Mouse (Mus musculus): ENCODE data around the gene Trpm3. TPM values are rescaled to one million over a fixed set of nuclear protein-coding genes. Genes with fewer than 3 reads are reported as not detected.

The Trpm3 gene
- polyA plus RNA-seq, 1 experiment: 0.12 TPM

GRCm38 (mm10) chr19:22910686-22911085 is 771.8 kb downstream of the Trpm3 start:
- no peak for DNase-seq
- Histone ChIP-seq H3K4me3 (replicated peaks; ENCODE audit: extremely low read depth, low read depth, low read length) (no peak overlapping the region), H3K4me1 (ENCODE audit: control insufficient read depth, insufficient read depth, low read length) (no peaks in the 10 kb centered on the region)
- 86% methylated on average over 6 of the region's 6 CpGs for WGBS
- TF ChIP-seq POLR2A (IDR thresholded peaks at IDR 0.05; ENCODE audit: borderline replicate concordance, extremely low read depth, low read depth, low read length) (no peak), CTCF (IDR thresholded peaks at IDR 0.05; ENCODE audit: insufficient read depth, low read length) (no peak)

DNA sequence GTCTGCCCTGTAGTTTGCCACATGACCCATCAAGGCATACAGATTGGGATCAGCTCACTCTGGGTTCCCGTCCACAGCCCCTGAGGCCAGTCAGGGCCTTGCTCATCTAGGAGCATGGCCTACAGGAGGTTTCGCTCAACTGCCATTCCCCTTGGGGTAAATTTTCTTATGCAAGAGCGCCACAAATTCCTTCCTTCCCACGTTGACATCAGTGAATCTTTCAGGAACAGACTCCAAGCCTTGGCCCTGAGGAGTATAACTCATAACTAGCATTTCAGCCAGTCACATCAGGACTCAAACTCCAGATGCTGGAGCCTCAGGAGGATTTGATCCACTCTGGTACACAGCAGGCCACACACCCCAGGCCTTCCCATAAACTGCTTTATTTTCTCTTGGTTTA is 774.1 kb downstream of the Trpm3 start:
- no peak overlapping the region for H3K4me3 ChIP-seq (replicated peaks; ENCODE audit: extremely low read depth, low read depth, low read length)
- TF ChIP-seq CTCF (IDR thresholded peaks at IDR 0.05; ENCODE audit: insufficient read depth, low read length) (no peak), POLR2A (IDR thresholded peaks at IDR 0.05; ENCODE audit: borderline replicate concordance, extremely low read depth, low read depth, low read length) (no peak)
- H3K4me1 ChIP-seq (ENCODE audit: control insufficient read depth, insufficient read depth, low read length): peaks cover 6% of the 10 kb centered on the region
- no peak for DNase-seq
- 92% methylated on average over 4 of the region's 4 CpGs for WGBS

DNA sequence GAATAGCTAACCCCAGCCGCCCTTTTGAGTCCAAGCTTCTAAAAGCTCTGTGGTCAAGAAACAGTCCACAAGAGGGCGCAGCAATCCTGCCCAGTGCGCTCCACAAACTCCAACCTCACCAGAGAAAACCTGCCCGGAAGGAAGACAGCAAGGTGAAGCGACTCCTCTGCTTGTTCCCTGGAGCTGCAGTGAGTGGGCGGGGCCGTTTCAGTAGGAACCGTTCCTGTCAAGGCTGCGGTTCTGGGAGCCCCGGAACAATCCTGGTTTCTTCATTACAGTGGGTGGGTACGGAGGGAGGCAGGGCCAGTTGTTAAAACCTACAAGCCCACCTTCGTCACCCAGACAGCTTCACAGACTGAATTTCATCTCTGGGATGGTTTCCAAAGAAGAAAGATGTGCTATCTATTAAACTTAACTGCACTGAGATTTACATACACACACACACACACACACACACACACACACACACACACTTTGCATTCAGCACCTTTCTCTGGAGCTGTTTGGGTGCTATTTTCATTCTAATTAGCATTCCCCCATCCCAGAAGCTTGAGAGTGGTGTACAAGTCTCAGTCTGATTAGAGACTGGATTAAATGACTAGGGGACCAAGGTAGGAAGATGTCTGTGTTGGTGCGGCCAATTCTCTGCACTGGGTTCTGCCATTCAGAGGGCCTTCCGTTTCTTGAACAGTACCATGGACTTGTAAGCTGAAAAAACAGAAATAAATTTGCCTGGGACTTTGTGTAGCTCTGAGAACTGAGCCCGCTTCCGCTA is 777.2 kb downstream of the Trpm3 start:
- Histone ChIP-seq H3K4me1 (ENCODE audit: control insufficient read depth, insufficient read depth, low read length) (peaks cover 6% of the 10 kb centered on the region), H3K4me3 (replicated peaks; ENCODE audit: extremely low read depth, low read depth, low read length) (peak overlapping the region; percentile 12)
- 8% methylated on average over 16 of the region's 16 CpGs for WGBS
- peak; percentile 69 for DNase-seq
- TF ChIP-seq CTCF (IDR thresholded peaks at IDR 0.05; ENCODE audit: insufficient read depth, low read length): peak; percentile 88
- TF ChIP-seq POLR2A (IDR thresholded peaks at IDR 0.05; ENCODE audit: borderline replicate concordance, extremely low read depth, low read depth, low read length): 0 out of 2 replicates have a peak, but pooled peaks have one; percentile 14

DNA sequence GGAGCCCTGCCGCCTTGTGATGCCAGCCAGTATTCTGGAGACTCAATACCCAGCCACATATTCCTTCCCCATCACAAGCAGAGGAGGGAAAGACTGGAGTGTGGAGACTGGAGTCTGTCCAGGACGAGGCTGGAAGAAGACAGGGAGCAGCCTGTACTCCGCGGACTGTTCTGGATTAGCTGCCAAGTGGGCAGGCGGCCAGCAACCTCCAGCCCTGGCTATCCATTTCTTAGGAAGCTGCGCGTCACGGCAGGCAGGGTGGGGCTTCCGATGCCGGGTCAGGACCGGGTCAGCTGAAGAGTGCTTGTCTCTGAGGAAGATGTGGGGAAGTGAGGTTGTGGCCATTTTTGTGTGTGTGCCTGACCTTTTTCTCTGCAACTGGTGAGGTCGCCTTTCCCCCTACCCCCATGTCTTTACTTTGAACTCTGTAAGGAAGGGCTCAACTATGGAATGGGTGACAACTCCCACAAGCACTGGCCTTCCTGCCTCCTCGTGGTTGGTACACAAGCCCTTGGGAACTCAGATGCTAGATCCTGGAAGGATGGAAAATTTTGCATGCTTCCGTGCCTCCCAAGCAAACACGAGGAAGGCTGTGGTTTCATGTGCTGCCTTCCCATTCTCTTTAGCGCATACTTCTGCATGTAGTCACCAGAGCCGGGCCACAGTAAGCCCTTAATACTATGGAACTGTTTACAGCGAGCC is 777.9 kb downstream of the Trpm3 start:
- Histone ChIP-seq H3K4me3 (replicated peaks; ENCODE audit: extremely low read depth, low read depth, low read length) (no peak overlapping the region), H3K4me1 (ENCODE audit: control insufficient read depth, insufficient read depth, low read length) (peaks cover 6% of the 10 kb centered on the region)
- TF ChIP-seq CTCF (IDR thresholded peaks at IDR 0.05; ENCODE audit: insufficient read depth, low read length) (no peak), POLR2A (IDR thresholded peaks at IDR 0.05; ENCODE audit: borderline replicate concordance, extremely low read depth, low read depth, low read length) (peak; percentile 45; the same call in 1 of the 2 replicates)
- WGBS: 13% methylated on average over 18 of the region's 18 CpGs
- peak; percentile 93 for DNase-seq

DNA sequence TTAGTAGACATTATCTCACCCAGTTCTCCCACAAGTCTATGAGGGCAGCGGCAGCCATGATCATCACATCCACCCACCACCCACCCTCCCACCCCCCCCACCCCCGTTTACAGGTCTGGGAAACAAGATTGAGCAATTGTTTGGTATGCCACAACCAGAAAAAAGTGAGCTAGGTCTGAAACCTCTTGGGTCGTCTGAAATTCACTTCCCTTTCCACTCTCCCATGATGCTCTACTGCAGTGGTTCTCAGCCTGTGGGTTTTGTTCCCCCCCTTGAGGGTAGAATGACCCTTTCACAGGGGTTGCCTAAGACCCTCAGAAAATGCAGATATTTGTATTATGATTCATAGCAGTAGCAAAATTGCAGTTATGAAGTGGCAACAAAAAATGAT is 778.5 kb downstream of the Trpm3 start:
- 21% methylated on average over 3 of the region's 3 CpGs for WGBS
- DNase-seq: no peak
- TF ChIP-seq POLR2A (IDR thresholded peaks at IDR 0.05; ENCODE audit: borderline replicate concordance, extremely low read depth, low read depth, low read length): no peak
- TF ChIP-seq CTCF (IDR thresholded peaks at IDR 0.05; ENCODE audit: insufficient read depth, low read length): no peak

GRCm38 (mm10) chr19:22920949-22921348 is 782.1 kb downstream of the Trpm3 start:
- no peak for DNase-seq
- H3K4me3 ChIP-seq (replicated peaks; ENCODE audit: extremely low read depth, low read depth, low read length): no peak overlapping the region
- no peak for TF ChIP-seq POLR2A (IDR thresholded peaks at IDR 0.05; ENCODE audit: borderline replicate concordance, extremely low read depth, low read depth, low read length)
- TF ChIP-seq CTCF (IDR thresholded peaks at IDR 0.05; ENCODE audit: insufficient read depth, low read length): no peak
- peaks cover 6% of the 10 kb centered on the region for H3K4me1 ChIP-seq (ENCODE audit: control insufficient read depth, insufficient read depth, low read length)
- WGBS: 48% methylated on average over 5 of the region's 5 CpGs

More for the DNA sequence above, 778.5 kb downstream of the Trpm3 start:
- Histone ChIP-seq H3K4me1 (ENCODE audit: control insufficient read depth, insufficient read depth, low read length) (peaks cover 6% of the 10 kb centered on the region), H3K4me3 (replicated peaks; ENCODE audit: extremely low read depth, low read depth, low read length) (no peak overlapping the region)

DNA sequence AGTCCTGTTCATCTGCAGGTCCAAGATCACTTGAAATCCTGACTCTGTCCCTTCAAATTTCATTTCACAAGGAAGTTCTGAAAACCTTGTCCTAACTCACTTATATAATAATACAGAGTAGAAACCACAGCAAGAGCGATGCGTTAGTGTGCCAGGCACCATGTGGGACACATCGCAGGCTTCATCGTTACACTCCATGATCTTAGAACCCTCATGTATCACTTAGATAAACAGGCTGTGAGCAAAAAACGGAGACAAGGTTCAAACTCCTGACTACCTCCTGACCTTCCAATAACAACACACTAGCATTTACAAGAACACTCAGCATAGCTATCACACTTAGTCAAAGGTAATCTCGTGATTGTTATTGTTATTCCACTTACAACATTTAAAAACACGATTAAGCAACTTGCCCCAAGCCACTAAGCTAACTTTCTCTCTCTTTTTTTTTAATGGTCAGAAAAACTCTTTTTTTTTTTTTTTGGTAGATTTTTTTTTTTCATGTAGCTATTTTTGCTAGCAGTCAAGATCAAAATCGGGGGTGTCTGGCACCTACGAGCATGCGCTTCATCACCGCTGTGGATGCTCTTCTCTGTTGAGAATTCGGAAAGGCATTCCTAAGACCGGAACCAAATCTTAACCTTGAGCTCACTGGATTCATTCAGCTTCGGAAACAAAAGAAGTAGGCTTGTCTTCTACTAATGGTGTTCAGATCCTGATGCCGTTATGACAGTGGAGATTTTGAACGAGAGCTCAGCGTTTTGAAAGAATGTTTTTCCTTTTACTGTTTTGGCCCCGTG is 784.2 kb downstream of the Trpm3 start:
- no peak overlapping the region for H3K4me3 ChIP-seq (replicated peaks; ENCODE audit: extremely low read depth, low read depth, low read length)
- no peak for TF ChIP-seq POLR2A (IDR thresholded peaks at IDR 0.05; ENCODE audit: borderline replicate concordance, extremely low read depth, low read depth, low read length)
- no peak for TF ChIP-seq CTCF (IDR thresholded peaks at IDR 0.05; ENCODE audit: insufficient read depth, low read length)
- H3K4me1 ChIP-seq (ENCODE audit: control insufficient read depth, insufficient read depth, low read length): no peaks in the 10 kb centered on the region
- no peak for DNase-seq
- WGBS: 73% methylated on average over 18 of the region's 18 CpGs

- 69% methylated on average over 3 of the region's 3 CpGs for WGBS
- Histone ChIP-seq H3K4me3 (replicated peaks; ENCODE audit: extremely low read depth, low read depth, low read length) (no peak overlapping the region), H3K4me1 (ENCODE audit: control insufficient read depth, insufficient read depth, low read length) (peaks cover 2% of the 10 kb centered on the region; the same call in 1 of the 2 replicates)
- no peak for DNase-seq
- TF ChIP-seq POLR2A (IDR thresholded peaks at IDR 0.05; ENCODE audit: borderline replicate concordance, extremely low read depth, low read depth, low read length) (no peak), CTCF (IDR thresholded peaks at IDR 0.05; ENCODE audit: insufficient read depth, low read length) (no peak)
Measured at GRCm38 (mm10) chr19:22925284-22925683, 786.4 kb downstream of the Trpm3 start.

GRCm38 (mm10) chr19:22926753-22927152 is 787.9 kb downstream of the Trpm3 start:
- 61% methylated on average over 9 of the region's 9 CpGs for WGBS
- DNase-seq: no peak

More at GRCm38 (mm10) chr19:22926753-22927152, 787.9 kb downstream of the Trpm3 start:
- no peak for TF ChIP-seq CTCF (IDR thresholded peaks at IDR 0.05; ENCODE audit: insufficient read depth, low read length)
- no peak for TF ChIP-seq POLR2A (IDR thresholded peaks at IDR 0.05; ENCODE audit: borderline replicate concordance, extremely low read depth, low read depth, low read length)
- Histone ChIP-seq H3K4me3 (replicated peaks; ENCODE audit: extremely low read depth, low read depth, low read length) (no peak overlapping the region), H3K4me1 (ENCODE audit: control insufficient read depth, insufficient read depth, low read length) (peaks cover 5% of the 10 kb centered on the region; the same call in 1 of the 2 replicates)

All from lung, adult 2 months (tissue).